Mouse (Mus musculus) frontal cortex, postnatal 10 days (tissue): Measurements from ENCODE around the gene Itsn1.

Source experiments
- DNase-seq, 2 experiments: peaks; one replicate each; pipeline ENCODE4 v3.0.0; 2022; ENCODE audit warnings: low spot score in 2 of 2, mixed read lengths in 1 of 2

Gene Itsn1

DNA sequence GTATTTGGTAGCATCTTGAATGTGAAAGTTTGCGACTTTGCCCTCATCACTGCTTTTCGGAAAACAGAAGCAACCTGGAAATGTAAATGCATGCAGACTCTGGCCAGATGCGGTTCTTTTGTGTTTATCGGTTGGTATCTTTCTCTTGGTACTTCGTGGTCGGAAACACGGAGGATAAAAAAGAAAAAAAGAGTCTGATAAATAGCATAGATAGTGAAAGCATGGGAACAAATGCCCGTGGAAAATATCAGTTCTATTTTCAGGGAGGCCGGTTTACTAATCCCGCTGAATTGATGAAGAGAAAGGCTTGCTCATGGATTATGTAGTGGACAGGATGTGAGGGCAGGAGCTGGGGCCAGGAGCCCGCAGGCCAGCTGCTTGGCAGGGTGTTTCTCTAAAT, 1.4 kb downstream of the Itsn1 start:
- DNase-seq: no peak

DNA sequence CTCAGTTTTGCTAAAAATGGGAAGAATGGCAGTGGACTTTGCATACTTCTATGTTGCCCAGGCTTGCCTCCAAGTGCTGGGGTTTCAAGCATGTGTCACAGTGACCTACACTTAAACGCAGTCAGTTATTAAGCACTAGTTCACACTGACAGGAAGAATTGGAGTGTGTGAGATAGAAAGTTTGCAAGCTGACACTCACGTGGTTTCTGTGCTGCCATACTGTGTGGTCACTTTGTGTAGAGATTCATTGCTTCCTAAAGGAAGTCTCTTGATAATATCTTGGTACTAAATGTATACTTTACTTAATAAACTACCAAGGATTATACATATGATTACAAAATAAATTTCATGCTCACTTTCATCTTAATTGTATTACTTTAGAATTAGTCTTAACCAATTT, 3.7 kb downstream of the Itsn1 start:
- no peak for DNase-seq

DNA sequence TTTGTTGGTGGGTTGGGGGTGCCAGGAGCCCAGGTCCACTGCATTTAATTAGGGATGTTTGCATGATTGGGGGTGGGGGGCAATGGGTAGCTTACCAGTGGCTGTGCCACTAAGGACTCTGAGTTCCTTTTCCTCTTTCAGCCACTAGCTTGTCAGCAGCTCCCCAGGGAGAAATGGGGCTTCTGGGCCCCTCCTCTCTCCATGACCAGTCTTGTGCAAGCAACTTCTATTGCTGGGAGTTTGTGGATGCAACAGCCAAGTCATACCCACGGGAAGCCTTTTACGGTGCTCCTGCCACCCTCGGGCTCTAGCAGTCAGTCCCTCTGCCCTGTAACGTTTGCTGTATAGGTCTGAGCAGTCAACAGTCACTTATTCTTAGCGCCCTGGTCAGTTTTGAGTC, 5.7 kb downstream of the Itsn1 start:
- DNase-seq: no peak

DNA sequence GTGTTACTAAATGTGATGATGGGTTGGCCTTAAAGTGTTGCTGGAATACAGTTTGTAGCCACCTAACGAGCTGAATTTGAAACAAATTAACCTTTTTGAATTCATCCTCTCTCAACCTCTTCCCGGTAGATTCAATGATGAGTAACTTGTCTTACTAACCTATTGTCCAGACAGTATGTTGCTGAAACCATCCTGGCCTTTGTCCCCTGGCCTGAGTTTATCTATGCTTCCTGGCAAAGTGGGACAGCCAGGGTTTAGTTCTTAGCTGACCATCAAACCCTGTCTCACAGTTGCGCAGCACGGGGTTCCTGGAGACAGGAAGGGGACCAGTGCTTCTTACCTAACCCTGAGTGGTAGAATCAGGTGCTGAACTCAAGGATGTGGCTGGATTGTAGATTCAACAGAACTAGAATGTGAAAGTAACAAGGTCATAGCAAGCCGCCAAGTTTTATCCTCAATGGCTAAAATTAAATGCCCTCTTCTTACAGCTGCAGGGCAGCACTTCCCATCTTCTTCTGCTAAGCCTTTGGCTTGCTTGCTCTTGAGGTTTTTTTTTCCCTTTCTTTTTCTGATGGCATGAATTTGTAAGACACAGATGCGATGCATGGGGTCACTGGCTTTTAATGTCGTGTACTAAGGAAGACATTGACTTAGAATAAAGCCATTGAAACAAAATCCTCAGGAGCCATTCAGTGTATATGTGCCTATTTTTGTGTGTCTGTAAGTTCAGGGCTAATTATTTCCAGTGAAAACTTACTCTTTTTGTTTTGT, 7.2 kb downstream of the Itsn1 start:
- no peak for DNase-seq

DNA sequence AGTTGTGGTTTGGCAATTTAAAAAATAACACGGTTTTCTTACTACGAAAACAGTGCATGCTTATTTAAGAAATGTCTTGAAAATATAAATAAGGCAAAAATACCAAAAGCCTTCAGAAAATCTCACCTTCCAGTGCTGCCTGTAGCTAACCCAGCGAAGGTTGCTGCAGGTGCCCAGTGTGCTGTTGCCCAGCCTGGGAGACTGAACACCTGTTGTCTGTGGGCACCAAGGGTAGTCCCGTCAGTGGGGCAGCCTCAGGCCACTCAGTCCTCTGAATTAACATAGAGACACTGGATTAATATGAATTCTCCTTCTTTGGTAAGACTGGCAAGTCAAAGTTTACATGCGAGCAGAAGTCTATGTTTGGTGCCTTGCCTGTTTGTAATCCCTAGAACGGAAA, 9.4 kb downstream of the Itsn1 start:
- DNase-seq: no peak

DNA sequence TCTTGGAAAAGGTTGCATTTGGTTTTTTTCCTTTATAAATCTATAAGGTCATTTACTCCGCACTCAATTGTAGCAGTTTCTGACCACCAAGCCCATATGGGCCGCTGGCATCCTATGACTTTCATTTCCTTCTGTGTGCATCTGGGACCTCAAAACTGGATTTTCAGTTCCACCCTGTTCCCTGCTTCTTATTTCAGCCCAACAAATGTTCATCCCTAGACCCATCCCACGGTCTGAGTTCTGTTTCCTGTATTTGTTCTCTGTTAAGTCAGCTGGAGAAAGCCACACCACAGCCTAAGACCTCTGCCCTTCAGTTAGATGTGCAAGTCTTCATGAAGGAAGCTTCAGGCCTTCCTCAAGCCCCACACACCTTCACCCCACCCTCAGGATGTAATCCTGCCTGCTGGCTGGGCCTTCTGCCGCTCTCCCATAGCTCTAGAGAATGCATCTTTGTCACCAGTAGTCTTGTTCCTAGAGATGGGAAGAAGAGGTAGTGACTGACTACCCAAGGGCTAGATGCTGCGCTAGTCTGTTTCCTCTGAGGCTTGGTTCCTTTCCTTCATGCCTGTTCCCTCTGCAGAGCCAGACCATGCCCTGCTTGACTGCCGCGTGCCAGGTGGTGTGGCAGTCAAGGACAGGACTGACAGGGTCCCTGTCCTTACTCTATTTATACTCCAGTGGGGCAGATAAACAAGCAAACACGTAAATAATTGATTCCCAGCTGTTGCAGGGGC, 11.3 kb downstream of the Itsn1 start:
- DNase-seq: no peak

DNA sequence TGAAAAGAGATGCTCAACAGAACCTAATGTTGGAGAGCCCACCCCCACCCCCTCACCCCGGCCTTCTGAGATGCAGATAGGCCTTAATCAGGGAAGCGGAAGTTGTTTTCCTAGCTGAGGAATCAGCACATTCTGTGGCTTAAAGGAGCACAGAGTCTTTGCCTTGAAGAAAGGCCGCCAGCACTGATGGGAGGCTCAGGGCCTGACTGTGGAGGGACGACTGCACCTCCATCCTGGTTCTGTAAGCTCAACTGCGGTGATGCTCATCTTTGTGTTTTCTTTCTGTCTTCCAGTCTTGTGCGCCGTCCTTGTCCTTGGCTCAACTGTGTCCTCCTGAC, 11.8 kb downstream of the Itsn1 start:
- no peak for DNase-seq

DNA sequence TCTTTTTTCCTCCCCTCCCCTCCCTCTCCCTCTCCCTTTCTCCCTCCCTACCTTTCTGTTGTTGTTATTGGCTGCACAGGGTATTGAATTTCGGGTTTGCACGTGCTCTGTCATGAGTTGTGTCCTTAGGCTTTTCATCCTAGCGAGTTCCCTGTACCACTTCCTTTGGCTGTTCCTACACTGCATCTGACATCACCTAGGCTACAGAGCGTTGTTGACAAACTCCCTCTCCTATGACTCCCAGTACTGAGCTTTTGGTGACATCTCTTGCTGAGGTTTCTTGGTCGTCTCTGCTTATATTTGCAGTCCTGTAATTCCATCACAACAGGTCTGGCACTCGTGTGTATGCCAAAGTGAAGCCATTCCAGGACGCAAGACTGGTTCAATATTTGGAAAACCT, 14.0 kb downstream of the Itsn1 start:
- no peak for DNase-seq

DNA sequence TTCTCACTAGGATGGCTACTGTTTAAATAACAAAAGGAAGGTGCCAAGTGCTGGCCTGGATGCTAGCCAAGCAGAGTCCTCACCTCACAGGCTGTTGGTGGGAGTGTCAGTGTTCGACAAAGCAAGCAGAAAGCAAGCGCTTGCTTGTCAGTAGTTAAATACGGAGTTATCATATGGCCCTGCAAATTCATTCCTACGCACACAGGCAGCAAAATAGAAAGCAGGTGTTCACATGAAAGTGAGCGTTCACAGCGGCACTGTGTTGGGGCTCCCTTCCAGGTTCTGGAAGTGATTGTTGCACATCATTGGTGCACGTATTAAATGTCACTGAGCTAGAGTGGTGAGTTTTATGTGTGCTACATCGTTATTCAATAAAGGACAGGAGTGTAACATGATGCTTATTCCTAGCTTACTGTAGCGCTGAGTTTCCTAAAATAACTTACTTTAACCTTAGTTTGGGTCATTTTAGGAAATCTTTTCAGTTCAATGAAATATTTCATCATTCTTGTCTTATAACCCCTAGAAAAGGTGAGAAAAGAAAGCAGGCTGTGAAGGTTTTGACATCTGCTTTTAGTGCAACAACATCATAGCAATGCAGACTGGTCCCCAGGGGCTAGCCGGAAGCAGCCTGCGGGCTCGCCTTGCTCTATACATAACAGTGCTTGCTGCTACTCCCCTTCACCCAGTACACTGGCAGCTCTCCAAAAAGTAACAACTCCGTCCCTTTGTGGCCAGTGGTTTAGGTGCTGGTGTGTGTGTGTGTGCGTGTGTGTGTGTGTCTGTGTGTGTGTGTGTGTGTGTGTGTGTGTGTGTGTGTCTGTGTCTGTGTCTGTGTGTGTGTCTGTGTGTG, 17.2 kb downstream of the Itsn1 start:
- DNase-seq: no peak

DNA sequence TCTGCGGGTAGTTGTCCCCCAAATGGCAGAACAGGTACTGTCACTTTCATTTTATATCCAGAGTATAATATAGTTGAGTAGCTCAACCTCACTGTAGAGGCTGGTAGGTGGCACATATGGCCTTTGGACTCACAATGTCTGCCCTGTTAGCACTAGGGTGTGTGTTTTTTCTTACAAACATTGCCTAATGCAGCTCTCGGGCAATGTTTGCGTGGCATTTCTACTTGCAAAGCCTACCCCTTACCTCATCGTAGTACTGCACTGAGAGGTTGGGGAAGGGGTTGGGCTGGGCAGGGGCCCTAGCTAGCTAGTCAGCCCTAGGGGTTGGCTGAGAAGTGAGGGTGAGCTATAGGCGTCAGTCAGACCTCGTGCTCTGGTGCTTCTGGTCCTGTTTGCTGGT, 18.5 kb downstream of the Itsn1 start:
- no peak for DNase-seq

DNA sequence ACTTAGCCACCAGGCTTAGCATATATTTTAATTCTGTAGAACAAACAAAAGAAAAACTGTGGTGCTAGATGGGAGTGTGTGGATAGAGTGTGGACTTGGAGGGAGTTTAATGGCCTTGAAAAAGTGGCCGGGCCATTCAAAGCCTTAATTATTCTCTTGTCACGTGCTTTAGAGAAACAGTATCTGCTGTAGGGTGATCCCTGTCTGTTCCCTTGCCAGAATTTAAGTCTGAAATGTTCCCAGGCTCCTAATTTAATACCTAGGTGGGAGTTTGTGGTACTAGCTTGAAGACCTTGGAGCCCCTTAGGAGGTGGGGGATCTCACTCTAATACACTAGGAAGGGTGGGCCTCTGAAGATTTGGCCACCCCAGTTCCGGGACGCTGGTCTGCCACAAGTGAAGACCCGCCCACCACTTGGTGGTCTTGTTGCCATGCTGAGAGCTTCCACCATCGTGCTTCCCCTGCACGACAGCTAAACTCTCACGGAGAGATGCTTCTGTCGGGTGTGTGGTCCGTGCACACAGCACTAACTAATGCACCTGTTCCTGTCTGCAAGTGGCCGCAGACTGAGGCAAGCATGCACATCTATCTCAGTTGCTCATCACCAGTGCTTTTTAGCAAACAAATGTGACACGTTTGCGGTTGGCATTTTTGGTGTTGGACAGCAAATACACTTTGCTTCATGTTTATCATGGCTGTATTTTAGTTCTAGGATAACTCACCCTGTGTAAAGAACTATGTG, 22.7 kb downstream of the Itsn1 start:
- DNase-seq: no peak

DNA sequence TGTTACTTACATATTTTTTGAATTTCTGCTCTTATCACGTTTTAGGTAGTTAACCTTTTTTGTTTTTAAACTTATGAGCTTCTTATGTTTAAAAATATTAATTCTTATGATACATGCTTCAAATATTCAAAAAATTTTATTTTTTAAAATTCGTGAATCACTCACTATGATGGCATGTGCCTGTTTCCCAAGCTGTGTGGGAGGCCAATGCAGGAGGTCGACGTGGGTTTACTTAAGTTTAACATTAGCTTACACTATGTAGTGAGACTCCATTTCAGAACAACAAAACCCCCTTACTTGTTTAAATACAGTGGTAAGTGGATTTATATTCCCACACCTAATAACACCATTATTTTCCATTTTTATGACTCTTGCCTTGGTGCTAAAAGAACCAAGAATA, 24.5 kb downstream of the Itsn1 start:
- no peak for DNase-seq

DNA sequence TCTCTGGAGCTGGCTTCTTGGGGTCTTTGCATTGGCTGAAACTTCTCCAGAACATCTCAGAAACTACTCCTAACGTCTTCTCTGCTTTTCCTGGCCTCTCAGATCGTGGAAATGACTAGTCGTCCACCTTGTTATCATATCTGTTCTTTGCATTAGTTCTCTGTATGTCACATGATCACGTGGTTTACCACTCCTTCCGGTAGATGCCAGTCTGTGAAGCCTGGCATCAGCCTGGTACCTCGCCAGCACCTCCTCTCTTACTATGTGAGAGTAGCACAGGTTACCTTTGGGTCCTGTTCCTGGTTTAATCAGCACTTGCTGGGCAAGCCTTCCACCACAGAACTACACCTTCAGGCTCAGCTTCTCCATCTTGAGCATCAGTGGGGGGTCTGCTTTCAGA, 25.9 kb downstream of the Itsn1 start:
- DNase-seq: no peak

DNA sequence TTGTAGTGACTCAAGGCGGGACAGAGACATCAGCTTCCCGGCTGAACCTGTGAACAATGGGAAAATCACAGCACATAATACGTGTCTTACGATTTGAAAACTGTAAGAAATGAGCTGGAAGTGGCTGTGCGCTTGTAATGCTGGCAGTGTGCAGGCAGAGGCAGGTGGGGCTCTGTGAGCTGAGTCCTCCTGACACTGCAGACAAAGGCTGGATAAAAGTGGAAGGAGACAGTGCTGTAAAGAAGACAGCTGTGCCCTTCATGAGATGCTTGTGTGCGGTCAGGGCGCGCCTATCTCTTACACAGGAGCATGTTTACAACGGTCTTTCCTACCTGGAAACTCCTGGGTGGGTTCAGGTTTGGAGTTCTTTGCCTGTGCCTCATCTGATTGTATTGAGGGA, 32.1 kb downstream of the Itsn1 start:
- no peak for DNase-seq

DNA sequence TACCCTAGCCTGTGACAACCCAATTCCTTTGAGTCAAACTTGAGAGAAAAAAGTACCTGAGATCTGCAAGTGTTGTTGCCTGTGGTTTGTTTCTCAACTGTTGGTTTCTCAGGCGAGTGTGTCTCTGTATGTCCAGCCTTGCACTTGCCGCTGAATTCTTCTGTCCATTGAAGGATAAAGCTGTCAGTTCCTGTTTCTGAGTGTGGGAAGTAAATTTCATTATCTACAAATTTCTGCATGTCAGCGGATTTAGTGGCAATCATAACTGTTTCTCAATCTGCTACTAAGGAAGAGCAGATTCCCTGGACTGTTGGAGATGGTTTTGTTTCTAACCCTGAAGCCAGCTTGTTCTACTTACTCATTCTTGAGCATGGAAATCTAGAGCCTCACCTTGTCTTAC, 32.7 kb downstream of the Itsn1 start:
- no peak for DNase-seq

DNA sequence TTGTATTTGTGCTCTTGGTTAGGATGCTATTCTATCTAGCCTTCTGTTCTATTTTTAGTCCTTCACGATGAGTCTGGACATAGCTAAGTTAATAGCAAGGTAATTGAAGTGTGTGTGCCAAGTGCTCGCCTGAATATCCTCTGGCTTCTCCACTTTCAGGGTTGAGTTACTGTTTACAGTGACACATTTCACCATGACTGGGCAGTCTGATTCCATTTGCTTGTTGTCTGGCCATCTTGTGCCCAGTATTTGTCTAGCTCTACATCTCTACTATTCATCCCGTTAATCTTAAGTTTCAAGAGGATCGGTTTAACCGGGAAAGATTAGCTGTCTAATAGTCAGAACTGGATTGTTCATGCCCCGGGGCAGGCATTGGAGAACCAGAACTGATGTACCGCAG, 33.4 kb downstream of the Itsn1 start:
- DNase-seq: no peak

DNA sequence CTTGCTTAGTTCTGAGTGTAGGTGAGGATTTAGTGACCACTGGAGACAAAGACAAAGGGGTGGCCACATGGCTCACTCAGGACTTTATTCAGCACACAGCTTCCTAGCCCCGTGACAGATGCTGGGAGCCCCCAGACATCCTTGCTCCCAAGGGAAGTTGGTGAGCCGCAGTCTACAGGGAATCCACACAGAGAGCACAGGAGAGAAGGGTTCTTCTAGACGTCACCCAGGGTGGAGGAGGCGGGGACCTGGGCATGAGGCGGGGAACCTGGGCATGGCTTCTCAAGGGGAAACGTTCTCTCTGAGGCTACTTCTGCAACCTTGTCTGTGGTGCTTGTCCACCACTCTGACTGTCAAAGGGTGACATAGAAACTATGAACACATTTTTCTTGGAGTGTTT, 34.9 kb downstream of the Itsn1 start:
- no peak for DNase-seq

DNA sequence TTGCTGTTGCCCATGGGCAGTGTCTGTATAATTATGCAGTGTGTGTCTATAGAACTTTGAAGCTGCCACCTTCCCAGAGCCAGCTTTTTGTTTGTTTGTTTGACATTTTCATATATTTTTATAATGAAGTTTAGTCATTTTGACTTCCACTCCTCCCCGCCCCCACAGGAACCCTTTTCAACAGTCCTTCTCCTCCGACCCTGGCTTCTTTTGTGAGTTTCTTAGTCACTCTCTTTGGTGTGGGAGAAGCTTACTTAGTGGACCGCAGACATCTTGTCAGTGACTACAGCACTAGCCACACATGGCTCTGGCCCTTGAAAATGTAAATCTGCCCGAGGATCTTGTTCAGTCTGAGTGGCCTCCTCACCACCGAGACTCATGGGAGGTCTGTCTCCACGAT, 35.3 kb downstream of the Itsn1 start:
- DNase-seq: no peak

DNA sequence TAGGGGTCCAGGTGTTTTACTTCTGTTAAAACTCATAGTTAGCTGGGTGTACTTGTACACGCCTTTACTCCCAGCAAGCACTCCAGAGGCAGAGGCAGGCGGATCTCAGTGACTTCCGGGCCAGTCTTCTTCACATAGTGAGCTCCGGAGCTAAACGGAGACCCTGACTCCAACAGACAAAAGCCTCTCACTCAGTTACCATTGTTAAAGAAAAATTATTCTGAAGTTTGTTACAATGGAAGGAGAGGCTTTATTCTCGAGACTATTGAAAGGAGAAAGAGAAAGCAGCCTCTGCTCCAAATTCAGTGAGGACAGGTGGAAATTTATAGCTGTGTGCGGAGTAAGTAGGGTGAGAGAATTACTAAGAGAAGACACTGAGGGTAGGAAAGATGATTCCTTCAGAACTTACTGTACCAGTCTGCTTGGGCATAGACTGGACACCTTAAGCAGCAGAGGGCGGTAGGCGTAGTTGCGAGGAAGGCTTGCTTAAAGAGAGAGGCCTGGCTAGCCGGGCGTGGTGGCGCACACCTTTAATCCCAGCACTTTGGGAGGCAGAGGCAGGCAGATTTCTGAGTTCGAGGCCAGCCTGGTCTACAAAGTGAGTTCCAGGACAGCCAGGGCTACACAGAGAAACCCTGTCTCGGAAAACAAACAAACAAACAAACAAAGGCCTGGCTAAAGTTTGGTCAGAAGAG, 36.2 kb downstream of the Itsn1 start:
- no peak for DNase-seq

DNA sequence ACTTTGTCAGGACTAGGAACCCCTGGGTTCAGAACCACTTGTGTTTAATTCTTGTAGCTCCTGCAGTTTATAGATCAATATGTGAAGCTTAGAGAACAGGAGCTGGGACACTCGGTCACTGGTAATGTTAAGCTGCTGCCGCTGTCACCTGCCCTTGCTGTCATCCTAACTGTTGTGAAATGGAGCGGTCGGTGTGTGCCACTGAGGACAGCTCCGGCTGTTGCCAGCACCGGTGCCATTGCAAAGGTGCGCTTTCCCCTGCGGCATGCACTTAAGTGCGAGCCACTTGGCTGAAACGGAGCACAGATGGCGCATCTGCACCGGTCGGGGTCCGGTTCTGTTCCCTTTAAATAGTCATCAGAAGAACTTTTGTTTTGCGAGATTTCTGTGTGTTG, 36.7 kb downstream of the Itsn1 start:
- no peak for DNase-seq

DNA sequence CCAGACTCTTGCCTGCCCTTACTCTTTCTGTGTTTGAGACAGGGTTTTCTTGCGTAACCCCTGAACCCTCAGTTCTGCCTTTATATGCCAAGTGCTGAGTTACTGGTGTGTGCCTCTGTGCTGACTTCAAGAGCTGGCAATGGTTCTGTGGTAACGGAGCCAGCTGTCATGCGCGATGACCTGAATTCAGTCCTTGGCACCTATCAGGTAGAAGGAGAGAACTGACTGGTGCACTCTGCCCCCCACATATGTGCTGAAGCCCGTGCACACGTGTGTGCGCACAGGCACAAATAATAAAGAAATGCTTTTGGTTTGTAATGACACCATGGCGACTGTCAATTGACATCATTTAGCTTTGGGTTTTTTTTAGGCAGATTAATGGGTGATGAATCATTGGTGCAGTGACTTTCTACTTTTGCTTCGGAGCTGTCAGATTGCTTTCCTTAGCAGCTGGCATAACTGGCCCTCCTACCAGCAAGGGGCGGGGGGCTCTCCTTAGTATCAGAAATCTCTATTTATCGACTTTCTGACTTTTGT, 38.2 kb downstream of the Itsn1 start:
- DNase-seq: no peak
